Mouse (Mus musculus): ENCODE data around the gene Ppm1h.

GRCm38 (mm10) chr10:122962651-122963050 is 284.1 kb downstream of the Ppm1h start:
- TF ChIP-seq CTCF (IDR thresholded peaks at IDR 0.05; ENCODE audit: control insufficient read depth, insufficient read depth, low read length) (no peak), POLR2A (IDR thresholded peaks at IDR 0.05; ENCODE audit: borderline replicate concordance, control insufficient read depth, low read depth, low read length) (no peak)

Measured in bone marrow, adult 2 months (tissue).